Mouse (Mus musculus): ENCODE measurements around the gene Cd80.

DNA sequence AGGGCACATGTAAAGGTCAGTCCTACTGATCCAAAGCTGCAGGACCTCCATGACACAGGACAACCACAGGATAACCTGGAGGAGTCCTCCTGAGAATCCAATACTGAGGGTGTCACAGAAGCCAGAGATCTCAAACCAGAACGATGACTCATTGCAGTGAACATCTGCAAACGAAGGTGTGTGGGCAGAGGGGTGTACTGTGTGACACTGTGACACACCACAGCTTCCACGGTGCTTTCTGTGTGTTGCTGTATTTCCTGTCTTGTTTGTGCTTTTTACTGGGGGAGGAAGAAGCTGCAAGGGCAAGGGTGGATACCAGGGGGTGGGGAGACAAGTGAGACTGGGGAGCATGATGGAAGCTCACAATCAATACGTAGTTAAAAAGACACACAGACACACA, 48.2 kb downstream of the Cd80 start:
- TF ChIP-seq GATA1 (IDR thresholded peaks at IDR 0.05; ENCODE audit: borderline replicate concordance, low read length) (no peak), FLI1 (IDR thresholded peaks at IDR 0.05; ENCODE audit: low read length) (no peak)
